8 mouse cellular contexts compared by ENCODE assay signal in the genomic region with DNA sequence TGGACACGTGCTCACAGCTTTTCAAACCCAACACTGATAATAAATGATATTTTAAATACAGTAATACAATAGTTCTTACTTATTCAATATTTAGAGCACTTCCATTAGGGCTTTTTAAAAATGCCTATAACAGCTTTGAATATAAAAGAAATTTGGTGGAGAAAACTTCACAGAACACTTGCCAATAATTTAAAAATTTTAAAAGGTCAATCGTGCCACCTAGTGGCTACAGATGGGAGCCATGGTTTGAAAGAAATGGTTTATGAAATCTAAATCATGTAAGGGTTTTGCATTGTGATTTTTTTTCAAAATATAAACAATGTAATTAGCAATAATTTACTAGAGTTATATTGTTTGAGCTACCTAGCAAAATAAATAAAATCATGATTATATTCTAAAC.
DNase-seq lines count a peak whose midpoint lies in the region; ATAC-seq and TF ChIP-seq lines count a peak whose summit lies in the region.

No protein-coding gene starts in this region.

- no peaks in the 10 kb centered on the region for H3K27me3 ChIP-seq in forebrain, postnatal 0 days (ENCODE audit: insufficient read depth, low read length)
- H3K27me3 ChIP-seq in forebrain, embryonic 12.5 days, result no peaks in the 10 kb centered on the region
- no peaks in the 10 kb centered on the region for H3K27me3 ChIP-seq in liver, embryonic 14.5 days (ENCODE audit: control insufficient read depth, insufficient read depth, low read length)
- no peaks in the 10 kb centered on the region for H3K27me3 ChIP-seq in liver, embryonic 11.5 days (replicated peaks; ENCODE audit: control insufficient read depth, insufficient read depth, low read length)
- H3K27me3 ChIP-seq in hindbrain, embryonic 13.5 days, result no peaks in the 10 kb centered on the region

- no peak overlapping the region for H3K9ac ChIP-seq in forebrain, postnatal 0 days
- H3K9ac ChIP-seq in forebrain, embryonic 12.5 days, result no peak overlapping the region
- H3K9ac ChIP-seq in liver, embryonic 14.5 days (replicated peaks), result no peak overlapping the region
- H3K9ac ChIP-seq in liver, embryonic 11.5 days (ENCODE audit: low read depth, low read length), result no peak overlapping the region
- H3K9ac ChIP-seq in hindbrain, embryonic 13.5 days, result no peak overlapping the region

- H3K4me2 ChIP-seq in forebrain, postnatal 0 days (ENCODE audit: low read depth), result no peak overlapping the region
- no peak overlapping the region for H3K4me2 ChIP-seq in forebrain, embryonic 12.5 days
- H3K4me2 ChIP-seq in liver, embryonic 14.5 days (ENCODE audit: low read depth), result no peak overlapping the region
- H3K4me2 ChIP-seq in liver, embryonic 11.5 days, result no peak overlapping the region
- H3K4me2 ChIP-seq in hindbrain, embryonic 13.5 days, result no peak overlapping the region

- TF ChIP-seq EP300 in liver, embryonic 14.5 days (IDR thresholded peaks at IDR 0.05; ENCODE audit: low read depth), result no peak

- no peaks in the 10 kb centered on the region for H3K9me3 ChIP-seq in forebrain, postnatal 0 days (ENCODE audit: low read length)
- H3K9me3 ChIP-seq in forebrain, embryonic 12.5 days, result no peaks in the 10 kb centered on the region
- no peaks in the 10 kb centered on the region for H3K9me3 ChIP-seq in liver, embryonic 14.5 days (ENCODE audit: control insufficient read depth, low read length)
- H3K9me3 ChIP-seq in liver, embryonic 11.5 days (ENCODE audit: control insufficient read depth, low read length), result no peaks in the 10 kb centered on the region
- no peaks in the 10 kb centered on the region for H3K9me3 ChIP-seq in hindbrain, embryonic 13.5 days

- H3K36me3 ChIP-seq in forebrain, postnatal 0 days (ENCODE audit: insufficient read depth), result no peaks in the 10 kb centered on the region
- no peaks in the 10 kb centered on the region for H3K36me3 ChIP-seq in forebrain, embryonic 12.5 days (replicated peaks)
- H3K36me3 ChIP-seq in liver, embryonic 14.5 days (replicated peaks; ENCODE audit: control insufficient read depth, insufficient read depth, low read depth), result no peaks in the 10 kb centered on the region
- H3K36me3 ChIP-seq in liver, embryonic 11.5 days (ENCODE audit: control insufficient read depth, insufficient read depth, low read length), result no peaks in the 10 kb centered on the region
- H3K36me3 ChIP-seq in hindbrain, embryonic 13.5 days, result no peaks in the 10 kb centered on the region

- no peak for ATAC-seq in forebrain, postnatal 0 days
- no peak for ATAC-seq in forebrain, embryonic 12.5 days (ENCODE audit: low FRiP score)
- ATAC-seq in liver, embryonic 14.5 days (ENCODE audit: insufficient read depth), result no peak
- no peak for ATAC-seq in liver, embryonic 11.5 days (replicated peaks; ENCODE audit: low FRiP score)
- no peak for ATAC-seq in hindbrain, embryonic 13.5 days (ENCODE audit: low FRiP score)

- 37% methylated on average over 2 of the region's 2 CpGs for WGBS in forebrain, postnatal 0 days
- WGBS in forebrain, embryonic 12.5 days, result 45% methylated on average over 2 of the region's 2 CpGs
- WGBS in liver, embryonic 14.5 days (ENCODE audit: insufficient replicate concordance), result 33% methylated on average over 2 of the region's 2 CpGs
- 34% methylated on average over 2 of the region's 2 CpGs for WGBS in liver, embryonic 11.5 days
- WGBS in hindbrain, embryonic 13.5 days, result 41% methylated on average over 2 of the region's 2 CpGs

- no peaks in the 10 kb centered on the region for H3K4me1 ChIP-seq in forebrain, postnatal 0 days (ENCODE audit: insufficient read depth)
- no peaks in the 10 kb centered on the region for H3K4me1 ChIP-seq in forebrain, embryonic 12.5 days
- H3K4me1 ChIP-seq in liver, embryonic 14.5 days (replicated peaks; ENCODE audit: control insufficient read depth in 2 of 2, insufficient read depth in 2 of 2, low read length in 1 of 2), result no peaks in the 10 kb centered on the region
- no peaks in the 10 kb centered on the region for H3K4me1 ChIP-seq in liver, embryonic 11.5 days (replicated peaks; ENCODE audit: control insufficient read depth, insufficient read depth, low read length)
- no peaks in the 10 kb centered on the region for H3K4me1 ChIP-seq in hindbrain, embryonic 13.5 days (replicated peaks)

- H3K27ac ChIP-seq in forebrain, postnatal 0 days (ENCODE audit: low read depth, low read length), result no peak overlapping the region
- no peak overlapping the region for H3K27ac ChIP-seq in forebrain, embryonic 12.5 days
- H3K27ac ChIP-seq in liver, embryonic 14.5 days, result no peak overlapping the region
- H3K27ac ChIP-seq in liver, embryonic 11.5 days (ENCODE audit: low read depth, low read length), result no peak overlapping the region
- no peak overlapping the region for H3K27ac ChIP-seq in hindbrain, embryonic 13.5 days

- intact Hi-C loops in left cerebral cortex, postnatal 14 days (cut with DNase I), result loop anchor here (10.0 kb wide), 2 partner anchors 421 to 1721 kb away; no protein-coding TSS in a partner anchor

- DNase-seq in forebrain, postnatal 0 days, result peak; percentile 80
- no peak for DNase-seq in liver, embryonic 14.5 days (ENCODE audit: low read depth in 3 of 3, low spot score in 3 of 3)
- no peak for DNase-seq in liver, embryonic 11.5 days (ENCODE audit: low spot score)
- peak; percentile 10 for DNase-seq in Muller cell, postnatal 12 days (ENCODE audit: inconsistent ontology term)
- DNase-seq in left cerebral cortex, postnatal 14 days (ENCODE audit: low spot score in 2 of 2), result peak; percentile 40 to 68
- no peak for DNase-seq in urinary bladder, postnatal 10 days (ENCODE audit: low spot score)

- TF ChIP-seq CTCF in forebrain, postnatal 0 days (IDR thresholded peaks at IDR 0.05; ENCODE audit: low read depth), result peak; percentile 70
- peak; percentile 14; the same call in 1 of the 2 replicates for TF ChIP-seq CTCF in liver, embryonic 14.5 days (IDR thresholded peaks at IDR 0.05; ENCODE audit: low read depth)

- no peak overlapping the region for H3K4me3 ChIP-seq in forebrain, postnatal 0 days (ENCODE audit: low read depth, low read length)
- no peak overlapping the region for H3K4me3 ChIP-seq in forebrain, embryonic 12.5 days (replicated peaks)
- H3K4me3 ChIP-seq in liver, embryonic 14.5 days (ENCODE audit: insufficient read depth in 1 of 2, low read depth in 2 of 2, low read length in 2 of 2), result no peak overlapping the region
- H3K4me3 ChIP-seq in liver, embryonic 11.5 days (ENCODE audit: low read depth, low read length), result no peak overlapping the region
- H3K4me3 ChIP-seq in hindbrain, embryonic 13.5 days, result no peak overlapping the region

Comparison
In these comparisons a context has a peak if more than half of its experiments do, and no peak if none do; other contexts are left out.
1. DNase-seq: peak in forebrain, postnatal 0 days (single experiment), Muller cell, postnatal 12 days (single experiment) and left cerebral cortex, postnatal 14 days (2 of 2); none in liver, embryonic 14.5 days (0 of 3), liver, embryonic 11.5 days (single experiment) and urinary bladder, postnatal 10 days (single experiment).